ENCODE assay signal across 9 mouse cellular contexts in genomic region chr2:93214192-93214591, GRCm38 (mm10). TPM values are rescaled to one million over a fixed set of nuclear protein-coding genes. Genes with fewer than 3 reads are reported as not detected.
DNase-seq lines count a peak whose midpoint lies in the region; ATAC-seq and TF ChIP-seq lines count a peak whose summit lies in the region.
"Had no signal": no experiment of that assay in that cellular context is flagged by ENCODE, and none has a peak within 500 bp of the region (broad histone marks: within the 10 kb centered on the region; RNA-seq: fewer than 3 reads in every experiment).

No protein-coding gene starts in this region.

- TF ChIP-seq EP300 in CH12.LX (IDR thresholded peaks at IDR 0.05; ENCODE audit: low read length), result peak; percentile 80

- 87% methylated on average over 1 of the region's 1 CpGs for WGBS in kidney, embryonic 14.5 days
- WGBS in liver, embryonic 16.5 days (ENCODE audit: insufficient replicate concordance), result 47% methylated on average over 1 of the region's 1 CpGs

- peaks cover 13% of the 10 kb centered on the region for H3K4me1 ChIP-seq in kidney, embryonic 14.5 days (ENCODE audit: control insufficient read depth, insufficient read depth, low read length)
- H3K4me1 ChIP-seq in CH12.LX (ENCODE audit: control insufficient read depth in 1 of 2, insufficient read depth in 2 of 2), result peaks cover 48 to 58% of the 10 kb centered on the region in 2 experiments
- no peaks in the 10 kb centered on the region for H3K4me1 ChIP-seq in liver, embryonic 16.5 days (ENCODE audit: control insufficient read depth, low read depth, low read length)

- H3K36me3 ChIP-seq in kidney, embryonic 14.5 days (ENCODE audit: control insufficient read depth, insufficient read depth, low read length), result peaks cover 17% of the 10 kb centered on the region
- no peaks in the 10 kb centered on the region for H3K36me3 ChIP-seq in CH12.LX (replicated peaks in 1 of 2; ENCODE audit: control insufficient read depth in 1 of 2, insufficient read depth in 1 of 2, low read length in 1 of 2)
- H3K36me3 ChIP-seq in liver, embryonic 16.5 days (ENCODE audit: control insufficient read depth, insufficient read depth), result no peaks in the 10 kb centered on the region

- H3K27ac ChIP-seq in kidney, embryonic 14.5 days (ENCODE audit: low read depth, low read length), result no peak overlapping the region
- peak overlapping the region; percentile 73; the same call in 1 of the 2 replicates for H3K27ac ChIP-seq in CH12.LX (ENCODE audit: insufficient read depth, low read depth)
- no peak overlapping the region for H3K27ac ChIP-seq in liver, embryonic 16.5 days (ENCODE audit: low read length)
- H3K27ac ChIP-seq: hindbrain, embryonic 14.5 days had no signal

- no peak for TF ChIP-seq POLR2A in CH12.LX (IDR thresholded peaks at IDR 0.05; ENCODE audit: low read depth, low read length)

- H3K27me3 ChIP-seq in kidney, embryonic 14.5 days (ENCODE audit: control insufficient read depth, insufficient read depth, low read length), result no peaks in the 10 kb centered on the region
- H3K27me3 ChIP-seq in CH12.LX (replicated peaks), result peaks cover 18% of the 10 kb centered on the region
- no peaks in the 10 kb centered on the region for H3K27me3 ChIP-seq in liver, embryonic 16.5 days (ENCODE audit: control insufficient read depth, insufficient read depth, low read depth, low read length)

- no peak overlapping the region for H3K4me2 ChIP-seq in kidney, embryonic 14.5 days (replicated peaks; ENCODE audit: low read depth, low read length)
- peak overlapping the region; percentile 18 for H3K4me2 ChIP-seq in CH12.LX (ENCODE audit: insufficient read depth, low read depth, poor library complexity, severe bottlenecking)
- no peak overlapping the region for H3K4me2 ChIP-seq in liver, embryonic 16.5 days (ENCODE audit: low read depth, low read length)
- H3K4me2 ChIP-seq: hindbrain, embryonic 14.5 days had no signal

- dilution Hi-C loops in CH12.LX (cut with MboI; ENCODE audit: extremely low pct_ligation_motif_present, extremely low pct_unique_long_range_greater_than_20kb, low sequenced_read_pairs), result no loop called here

- no peaks in the 10 kb centered on the region for H3K9me3 ChIP-seq in kidney, embryonic 14.5 days (ENCODE audit: control insufficient read depth, low read length)
- H3K9me3 ChIP-seq in CH12.LX (replicated peaks; ENCODE audit: low read length), result peaks cover 18% of the 10 kb centered on the region
- no peaks in the 10 kb centered on the region for H3K9me3 ChIP-seq in liver, embryonic 16.5 days (replicated peaks; ENCODE audit: control insufficient read depth, low read length)

- no peak overlapping the region for H3K9ac ChIP-seq in kidney, embryonic 14.5 days (ENCODE audit: low read depth, low read length)
- H3K9ac ChIP-seq in CH12.LX (ENCODE audit: insufficient read depth, low read depth), result peak overlapping the region; percentile 6; the same call in 1 of the 2 replicates
- H3K9ac ChIP-seq in liver, embryonic 16.5 days (ENCODE audit: low read depth, low read length), result no peak overlapping the region
- H3K9ac ChIP-seq: hindbrain, embryonic 14.5 days had no signal

- no peak for TF ChIP-seq CTCF in CH12.LX (conservative IDR thresholded peaks at IDR 0.05 in 1 of 2, IDR thresholded peaks at IDR 0.05 in 1 of 2; ENCODE audit: low read depth in 2 of 2, low read length in 2 of 2)

- in situ Hi-C loops in CH12.LX (cut with MboI; ENCODE audit: low pct_ligation_motif_present, low pct_unique_long_range_greater_than_20kb, low sequenced_read_pairs), result loop anchor here (5.0 to 25.0 kb wide), 2 partner anchors 253 to 548 kb away; no protein-coding TSS in a partner anchor

- no peak overlapping the region for H3K4me3 ChIP-seq in kidney, embryonic 14.5 days (ENCODE audit: low read length)
- no peak overlapping the region for H3K4me3 ChIP-seq in CH12.LX (replicated peaks in 1 of 3; ENCODE audit: low read depth in 2 of 3, low read length in 2 of 3, poor library complexity in 1 of 3)
- H3K4me3 ChIP-seq in liver, embryonic 16.5 days (ENCODE audit: low read depth, low read length), result no peak overlapping the region

- DNase-seq in kidney, postnatal 10 days, result peak; percentile 72
- peak; percentile 67 for DNase-seq in CH12.LX (ENCODE audit: extremely low read depth)
- no peak for DNase-seq in cerebellum, postnatal 25 days
- DNase-seq: cerebellum, adult 11 months had no signal

- no peak for TF ChIP-seq RAD21 in CH12.LX (IDR thresholded peaks at IDR 0.05; ENCODE audit: low read depth, low read length)

- no peak for ATAC-seq in kidney, embryonic 14.5 days (ENCODE audit: low FRiP score, low TSS enrichment)
- peak; percentile 85 for ATAC-seq in activated CD4-positive, CD25-positive, alpha-beta regulatory T cell, adult 4 months
- 0 out of 2 replicates have a peak, but pooled peaks have one; percentile 39 for ATAC-seq in liver, embryonic 16.5 days (ENCODE audit: low read depth)
- ATAC-seq in megakaryocyte progenitor cell, adult 5-6 weeks (replicated peaks; ENCODE audit: poor library complexity), result no peak

- H3K79me2 ChIP-seq in CH12.LX (replicated peaks; ENCODE audit: control insufficient read depth, extremely low read depth, insufficient read depth, poor library complexity, severe bottlenecking), result no peaks in the 10 kb centered on the region

TF ChIP-seq in CH12.LX, 34 proteins besides CTCF, POLR2A, EP300 and RAD21:
- peak; percentile 83 for TF ChIP-seq ELF1 (IDR thresholded peaks at IDR 0.05; ENCODE audit: low read depth, low read length)
- TF ChIP-seq MAZ (IDR thresholded peaks at IDR 0.05; ENCODE audit: low read depth, low read length), result peak; percentile 93
- TF ChIP-seq NELFE (IDR thresholded peaks at IDR 0.05; ENCODE audit: low read depth, low read length), result no peak
- no peak for TF ChIP-seq SIN3A (IDR thresholded peaks at IDR 0.05; ENCODE audit: low read length)
- no peak for TF ChIP-seq ZKSCAN1 (IDR thresholded peaks at IDR 0.05; ENCODE audit: borderline replicate concordance, low read depth, low read length)
- TF ChIP-seq NRF1 (IDR thresholded peaks at IDR 0.05; ENCODE audit: low read depth, low read length), result no peak
- TF ChIP-seq TBP (conservative IDR thresholded peaks at IDR 0.05; ENCODE audit: low read depth, low read length), result no peak
- TF ChIP-seq HCFC1 (IDR thresholded peaks at IDR 0.05; ENCODE audit: low read depth, low read length), result no peak
- no peak for TF ChIP-seq MXI1 (IDR thresholded peaks at IDR 0.05; ENCODE audit: low read depth, low read length)
- TF ChIP-seq GABPA (IDR thresholded peaks at IDR 0.05; ENCODE audit: insufficient replicate concordance, low read depth, low read length), result no peak
- TF ChIP-seq UBTF (IDR thresholded peaks at IDR 0.05; ENCODE audit: low read depth, low read length), result no peak
- no peak for TF ChIP-seq JUND (conservative IDR thresholded peaks at IDR 0.05; ENCODE audit: low read depth, low read length)
- TF ChIP-seq SMC3 (IDR thresholded peaks at IDR 0.05; ENCODE audit: low read depth, low read length), result no peak
- TF ChIP-seq CHD1 (IDR thresholded peaks at IDR 0.05; ENCODE audit: low read depth, low read length), result no peak
- peak; percentile 69; the same call in 1 of the 2 replicates for TF ChIP-seq RCOR1 (conservative IDR thresholded peaks at IDR 0.05; ENCODE audit: low read depth, low read length)
- peak; percentile 67 for TF ChIP-seq ETS1 (conservative IDR thresholded peaks at IDR 0.05; ENCODE audit: low read depth, low read length)
- peak; percentile 64 for TF ChIP-seq BHLHE40 (IDR thresholded peaks at IDR 0.05; ENCODE audit: low read depth, low read length)
- TF ChIP-seq PAX5 (IDR thresholded peaks at IDR 0.05; ENCODE audit: low read length), result no peak
- no peak for TF ChIP-seq POLR2AphosphoS2 (IDR thresholded peaks at IDR 0.05; ENCODE audit: low read depth, low read length)
- no peak for TF ChIP-seq JUN (IDR thresholded peaks at IDR 0.05; ENCODE audit: insufficient read depth, low read depth, low read length)
- no peak for TF ChIP-seq USF1 (IDR thresholded peaks at IDR 0.05; ENCODE audit: low read depth, low read length)
- TF ChIP-seq ZC3H11A (IDR thresholded peaks at IDR 0.05; ENCODE audit: low read depth, low read length), result no peak
- no peak for TF ChIP-seq MYC (IDR thresholded peaks at IDR 0.05; ENCODE audit: low read depth, low read length)
- TF ChIP-seq IRF4 (IDR thresholded peaks at IDR 0.05; ENCODE audit: low read depth, low read length), result peak; percentile 77
- TF ChIP-seq ZNF384 (IDR thresholded peaks at IDR 0.05; ENCODE audit: low read depth, low read length), result no peak
- TF ChIP-seq MAX (IDR thresholded peaks at IDR 0.05; ENCODE audit: low read length), result no peak
- no peak for TF ChIP-seq KAT2A (IDR thresholded peaks at IDR 0.05; ENCODE audit: insufficient replicate concordance, low read length)
- peak; percentile 79 for TF ChIP-seq MEF2A (IDR thresholded peaks at IDR 0.05; ENCODE audit: borderline replicate concordance, low read depth, low read length)
- TF ChIP-seq MAFK (IDR thresholded peaks at IDR 0.05; ENCODE audit: insufficient replicate concordance, low read length), result no peak
- no peak for TF ChIP-seq USF2 (conservative IDR thresholded peaks at IDR 0.05; ENCODE audit: low read depth, low read length)
- TF ChIP-seq ZMIZ1 (IDR thresholded peaks at IDR 0.05; ENCODE audit: low read depth, low read length), result 0 out of 2 replicates have a peak, but pooled peaks have one; percentile 6
- TF ChIP-seq TCF12 (IDR thresholded peaks at IDR 0.05; ENCODE audit: low read depth, low read length), result peak; percentile 73
- TF ChIP-seq CHD2 (IDR thresholded peaks at IDR 0.05; ENCODE audit: low read length), result peak; percentile 91
- no peak for TF ChIP-seq E2F4 (IDR thresholded peaks at IDR 0.05; ENCODE audit: insufficient replicate concordance, low read depth, low read length)

RNA-seq across cellular contexts. Expression of gene Trp53i11, which starts 26.8 kb away (rescaled TPM):
- 26.4 and 46.6 TPM in 2 replicates for polyA plus RNA-seq in kidney, embryonic 14.5 days (2014; fragmentation: Nextera tagmentation; extraction: Ambion mirVana)
- total RNA-seq in CH12.LX (2012; rRNA removed) (17.4 and 32.1 TPM in 2 replicates), CH12.LX (2014; rRNA removed) (0.36 and 0.49 TPM in 2 replicates)
- 0.50 and 0.73 TPM in 2 replicates for polyA plus RNA-seq in CH12.LX (2012; ENCODE audit: insufficient read length, low read depth)
- polyA plus RNA-seq in activated CD4-positive, CD25-positive, alpha-beta regulatory T cell, adult 4 months (2017; shearing (Covaris generic)), result 10 to 100 TPM; 70.9 to 73.5 TPM
- 3.2 and 5.8 TPM in 2 replicates for polyA plus RNA-seq in liver, embryonic 16.5 days (2015; fragmentation: Nextera tagmentation; extraction: Ambion mirVana)
- total RNA-seq in megakaryocyte progenitor cell, adult 5-6 weeks (2015), result 2.2 and 2.4 TPM in 2 replicates
- 1.00 and 1.8 TPM in 2 replicates for total RNA-seq in megakaryocyte progenitor cell, adult 5-6 weeks (2017)

Comparison
In these comparisons a context has a peak if more than half of its experiments do, and no peak if none do; other contexts are left out.
1. DNase-seq: peak in kidney, postnatal 10 days (single experiment) and CH12.LX (single experiment); none in cerebellum, postnatal 25 days (0 of 2).
2. ATAC-seq: peak in activated CD4-positive, CD25-positive, alpha-beta regulatory T cell, adult 4 months (single experiment) and liver, embryonic 16.5 days (single experiment); none in kidney, embryonic 14.5 days (single experiment) and megakaryocyte progenitor cell, adult 5-6 weeks (single experiment).